Mouse (Mus musculus) neural tube, embryonic 14.5 days (tissue): ENCODE data around the gene Cdcp1. TPM values are rescaled to one million over a fixed set of nuclear protein-coding genes. Genes with fewer than 3 reads are reported as not detected.
A peak's percentile ranks its signal among the peaks of the same experiment; 100 is the strongest.

Experiments
- ATAC-seq: fragments of 200-750 bp; cut with Nextera tagmentation; 2 replicates; pipeline ENCODE4 v1.8.0; 2017; ENCODE audit warnings: low read depth, mild to moderate bottlenecking, moderate TSS enrichment, moderate library complexity
- H3K27ac ChIP-seq: fragments of 300-500 bp; sonication (generic); 2 replicates; pipeline ENCODE4 v1.5.1; 2014; ENCODE audit warnings: low read depth, mild to moderate bottlenecking, control low read depth, low read length, moderate library complexity, mixed read lengths
- H3K27me3 ChIP-seq: fragments of 300-500 bp; sonication (generic); 2 replicates; pipeline ENCODE4 v1.6.1; 2014; ENCODE audit warnings: low read length; ENCODE audit not compliant: control insufficient read depth, insufficient read depth
- H3K36me3 ChIP-seq: fragments of 300-500 bp; sonication (generic); 2 replicates; pipeline ENCODE4 v1.6.1; 2014; ENCODE audit warnings: low read length, mixed read lengths; ENCODE audit not compliant: control insufficient read depth, insufficient read depth
- H3K4me1 ChIP-seq: fragments of 300-500 bp; sonication (generic); 2 replicates; pipeline ENCODE4 v1.6.1; 2014; ENCODE audit warnings: low read length; ENCODE audit not compliant: control insufficient read depth, insufficient read depth
- H3K4me2 ChIP-seq: fragments of 300-500 bp; sonication (generic); 2 replicates; pipeline ENCODE4 v1.6.1; 2014; ENCODE audit warnings: mild to moderate bottlenecking, low read depth, low read length, control low read depth
- H3K4me3 ChIP-seq: fragments of 300-500 bp; sonication (generic); 2 replicates; pipeline ENCODE4 v1.5.1; 2014; ENCODE audit warnings: low read depth, low read length, control low read depth, mixed read lengths
- H3K9ac ChIP-seq: fragments of 300-500 bp; sonication (generic); replicated peaks from 2 replicates; pipeline ENCODE4 v1.6.1; 2014; ENCODE audit warnings: low read depth, mild to moderate bottlenecking, control low read depth, low read length, mixed read lengths
- H3K9me3 ChIP-seq: fragments of 300-500 bp; sonication (generic); 2 replicates; pipeline ENCODE4 v1.6.1; 2016; ENCODE audit warnings: low read length; ENCODE audit not compliant: control insufficient read depth
- WGBS: fragments of 180-500 bp; shearing (Covaris S2); extraction: QIAGEN DNeasy Blood & Tissue Kit; methylation state at CpG from one replicate; pipeline ENCODE4 v1.1.7; 2014; 5-methylcytosine and 5-hydroxymethylcytosine counted together
- polyA plus RNA-seq: library from polyadenylated mRNA; unstranded; fragments of >200 nt; fragmentation: Nextera tagmentation; extraction: Ambion mirVana; gene quantifications from 2 replicates; pipeline ENCODE4 v1.2.1, GENCODE M21; 2014

Gene Cdcp1
- polyA plus RNA-seq, 1 experiment from 2014 or later: 0.08 TPM

DNA sequence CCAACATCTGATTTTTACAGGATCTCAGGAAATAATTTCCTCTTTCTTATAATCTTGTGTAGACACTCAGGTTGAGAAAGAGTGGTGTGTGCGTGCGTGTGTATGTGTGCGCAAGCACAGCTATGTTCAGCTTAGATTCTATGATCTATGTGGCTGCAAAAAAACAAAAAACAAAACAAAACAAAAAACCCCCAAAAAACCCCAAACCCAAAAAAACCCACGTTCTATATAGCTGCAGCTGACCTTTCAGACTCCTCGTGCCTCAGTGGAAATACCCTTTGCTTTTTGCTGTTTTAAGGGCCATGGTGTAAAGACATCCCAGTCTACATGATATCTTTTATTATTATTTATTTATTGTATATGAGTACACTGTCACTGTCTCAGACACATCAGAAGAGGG lies 25.4 kb upstream of the Cdcp1 start:
- ATAC-seq: no peak
- no peak overlapping the region for H3K4me2 ChIP-seq
- no peaks in the 10 kb centered on the region for H3K36me3 ChIP-seq
- no peak overlapping the region for H3K4me3 ChIP-seq
- 92% methylated on average over 5 of the region's 5 CpGs for WGBS
- no peaks in the 10 kb centered on the region for H3K9me3 ChIP-seq
- no peaks in the 10 kb centered on the region for H3K27me3 ChIP-seq
- H3K4me1 ChIP-seq: no peaks in the 10 kb centered on the region
- H3K9ac ChIP-seq: no peak overlapping the region
- H3K27ac ChIP-seq: no peak overlapping the region

DNA sequence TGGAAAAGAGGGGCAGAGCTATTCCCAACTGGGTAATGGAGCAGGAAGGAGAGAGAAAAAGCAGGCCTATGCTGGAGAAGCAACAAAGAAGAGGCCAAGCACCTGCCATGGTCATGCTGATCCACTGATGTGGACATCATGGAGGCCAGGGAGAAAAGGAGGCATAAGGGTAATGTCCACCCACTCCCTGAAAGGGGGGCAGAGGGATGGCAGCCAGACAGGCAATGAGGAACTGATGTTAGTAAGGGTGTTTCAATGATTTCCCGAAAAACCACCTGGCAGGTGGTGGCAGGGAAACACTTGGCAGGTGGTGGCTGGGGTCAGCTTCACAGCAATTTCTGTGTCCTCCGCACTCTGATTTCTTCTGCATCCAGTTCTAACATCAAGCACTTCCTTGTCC lies 24.9 kb upstream of the Cdcp1 start:
- H3K4me2 ChIP-seq: no peak overlapping the region
- WGBS: 96% methylated on average over 2 of the region's 2 CpGs
- H3K4me3 ChIP-seq: no peak overlapping the region
- H3K9me3 ChIP-seq: no peaks in the 10 kb centered on the region
- no peaks in the 10 kb centered on the region for H3K4me1 ChIP-seq
- no peak overlapping the region for H3K27ac ChIP-seq
- H3K27me3 ChIP-seq: no peaks in the 10 kb centered on the region
- no peak for ATAC-seq
- no peaks in the 10 kb centered on the region for H3K36me3 ChIP-seq
- no peak overlapping the region for H3K9ac ChIP-seq

DNA sequence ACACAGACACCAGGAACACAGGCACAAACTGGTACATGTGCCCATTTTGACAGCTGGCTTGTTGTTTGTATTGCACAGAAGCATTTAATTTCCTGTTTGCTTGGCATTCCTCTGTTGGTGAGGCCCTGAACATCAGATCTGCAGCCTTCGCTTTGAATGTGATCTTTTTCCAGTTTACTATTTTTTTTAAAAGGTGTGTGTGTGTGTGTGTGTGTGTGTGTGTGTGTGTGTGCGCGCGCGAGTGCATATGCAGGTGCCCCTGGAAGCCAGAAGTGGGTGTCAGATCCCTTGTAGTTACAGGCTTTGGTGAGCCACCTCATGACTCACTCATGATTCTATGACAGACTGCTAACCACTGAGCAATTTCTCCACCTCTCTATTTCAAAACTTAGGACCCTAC lies 24.4 kb upstream of the Cdcp1 start:
- H3K36me3 ChIP-seq: no peaks in the 10 kb centered on the region
- 96% methylated on average over 5 of the region's 5 CpGs for WGBS
- no peak for ATAC-seq

DNA sequence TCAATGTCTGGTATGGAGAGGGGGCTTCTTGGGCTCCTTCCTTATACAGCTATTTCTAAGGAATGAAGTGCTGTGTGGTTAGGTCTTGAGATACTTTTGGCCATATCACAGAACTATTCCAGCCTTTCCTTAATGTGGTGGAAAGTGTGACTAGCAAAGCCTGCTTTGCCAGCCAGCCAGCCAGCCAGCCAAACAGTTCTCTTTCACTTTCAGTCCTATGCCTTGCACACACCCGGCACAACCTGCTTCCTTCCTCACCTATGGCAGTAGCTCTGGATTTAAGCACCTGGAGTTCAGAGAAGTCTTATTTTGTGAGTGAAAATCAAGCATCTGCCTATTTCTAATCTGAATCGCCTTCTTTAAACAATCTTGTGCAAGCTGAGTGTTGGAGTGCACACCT lies 23.8 kb upstream of the Cdcp1 start:
- Histone ChIP-seq H3K36me3 (no peaks in the 10 kb centered on the region), H3K4me1 (no peaks in the 10 kb centered on the region), H3K4me3 (no peak overlapping the region), H3K27me3 (no peaks in the 10 kb centered on the region), H3K4me2 (no peak overlapping the region), H3K9me3 (no peaks in the 10 kb centered on the region), H3K27ac (no peak overlapping the region), H3K9ac (no peak overlapping the region)
- WGBS: 81% methylated on average over 2 of the region's 2 CpGs
- no peak for ATAC-seq

More for the DNA sequence above, 24.4 kb upstream of the Cdcp1 start:
- Histone ChIP-seq H3K27ac (no peak overlapping the region), H3K4me1 (no peaks in the 10 kb centered on the region), H3K4me3 (no peak overlapping the region), H3K4me2 (no peak overlapping the region), H3K9ac (no peak overlapping the region), H3K27me3 (no peaks in the 10 kb centered on the region), H3K9me3 (no peaks in the 10 kb centered on the region)

DNA sequence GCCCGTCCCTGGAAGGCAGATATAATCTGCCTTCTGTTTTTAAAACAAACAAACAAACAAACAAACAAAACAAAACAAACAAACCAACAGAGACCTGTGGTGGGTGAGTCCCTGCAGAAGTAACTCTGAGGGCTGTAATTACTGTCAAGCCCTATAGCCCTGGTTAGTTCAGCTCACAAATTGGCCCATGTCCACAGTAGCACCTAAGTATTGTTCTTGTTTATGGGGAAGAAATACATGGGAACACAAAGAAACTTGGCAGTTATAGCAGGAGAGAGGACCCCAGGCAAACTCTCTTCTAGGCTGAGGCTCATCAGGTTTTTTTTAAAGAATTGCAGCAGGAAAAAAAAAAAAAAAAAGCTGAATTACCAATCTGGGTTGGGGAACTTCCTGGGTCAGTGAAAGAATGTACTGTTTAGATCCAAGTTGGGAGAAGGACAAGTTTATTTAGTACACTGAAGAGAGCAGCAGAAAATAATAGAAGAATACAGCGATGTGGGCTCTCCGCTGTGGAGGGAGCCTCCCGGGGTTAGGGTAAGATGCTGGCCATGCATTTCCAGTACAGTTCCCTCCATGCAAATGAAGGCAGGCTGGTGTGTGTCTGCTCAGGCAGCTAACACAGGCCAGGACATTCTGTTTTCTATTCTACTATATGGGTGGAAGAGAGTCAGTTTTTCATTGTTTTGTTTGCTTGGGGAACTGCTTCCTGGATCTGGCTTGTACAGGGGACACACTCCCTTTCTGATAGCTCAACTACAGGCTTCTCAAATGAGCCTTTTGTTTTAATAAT lies 22.6 kb upstream of the Cdcp1 start:
- WGBS: 41% methylated on average over 4 of the region's 4 CpGs
- ATAC-seq: no peak

DNA sequence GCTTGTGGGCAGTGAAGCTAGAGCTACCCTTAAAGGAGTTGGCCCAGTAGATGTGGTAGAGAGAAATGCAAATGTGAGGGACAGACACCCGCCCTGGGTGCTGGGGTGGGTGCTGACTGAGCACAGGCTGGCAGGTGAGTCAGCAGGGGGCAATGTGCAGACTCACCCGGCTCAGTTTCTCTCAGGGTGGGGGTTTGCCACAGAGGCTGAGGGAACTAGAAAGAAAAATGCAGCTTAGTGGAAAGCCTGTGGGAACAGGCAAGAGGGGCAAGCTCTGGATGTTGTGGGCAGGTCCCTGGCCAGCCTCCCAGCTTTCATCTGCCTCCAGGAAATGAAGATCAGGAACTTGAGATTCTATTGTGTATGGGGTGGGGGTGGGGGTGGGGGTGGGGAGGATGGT lies 21.9 kb upstream of the Cdcp1 start:
- H3K4me1 ChIP-seq: no peaks in the 10 kb centered on the region
- H3K4me2 ChIP-seq: no peak overlapping the region
- no peaks in the 10 kb centered on the region for H3K36me3 ChIP-seq
- H3K9ac ChIP-seq: no peak overlapping the region
- H3K4me3 ChIP-seq: no peak overlapping the region
- H3K27me3 ChIP-seq: no peaks in the 10 kb centered on the region
- H3K9me3 ChIP-seq: no peaks in the 10 kb centered on the region
- 0 out of 2 replicates have a peak overlapping the region, but pooled peaks have one; percentile 16 for H3K27ac ChIP-seq
- 47% methylated on average over 2 of the region's 2 CpGs for WGBS
- no peak for ATAC-seq

More for the DNA sequence above, 22.6 kb upstream of the Cdcp1 start:
- Histone ChIP-seq H3K4me1 (no peaks in the 10 kb centered on the region), H3K4me3 (no peak overlapping the region), H3K36me3 (no peaks in the 10 kb centered on the region), H3K9ac (no peak overlapping the region), H3K9me3 (no peaks in the 10 kb centered on the region), H3K27me3 (no peaks in the 10 kb centered on the region), H3K27ac (no peak overlapping the region), H3K4me2 (peak overlapping the region; percentile 4; the same call in 1 of the 2 replicates)

DNA sequence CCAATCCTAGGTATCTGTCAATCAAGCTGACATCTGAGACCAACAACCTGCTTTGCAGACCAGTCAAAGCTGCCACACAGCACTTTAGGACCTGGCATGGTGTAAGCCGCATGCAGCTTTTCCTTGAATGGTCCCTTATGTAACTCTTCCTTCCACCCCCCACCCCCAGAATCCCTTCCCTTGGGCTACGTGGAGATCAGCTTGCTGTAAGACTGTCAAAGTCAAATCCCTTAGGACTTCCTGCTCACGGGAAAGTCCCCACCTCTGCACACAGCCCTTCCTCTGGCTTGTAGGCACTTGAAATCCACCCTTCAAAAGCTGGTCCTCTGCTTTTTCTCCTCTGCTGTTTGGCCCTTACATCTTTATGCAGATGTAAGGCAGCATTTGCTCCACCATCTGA lies 19.8 kb upstream of the Cdcp1 start:
- ATAC-seq: no peak
- H3K36me3 ChIP-seq: no peaks in the 10 kb centered on the region
- no peaks in the 10 kb centered on the region for H3K27me3 ChIP-seq
- no peak overlapping the region for H3K4me2 ChIP-seq
- no peak overlapping the region for H3K9ac ChIP-seq
- no peaks in the 10 kb centered on the region for H3K9me3 ChIP-seq
- no peak overlapping the region for H3K4me3 ChIP-seq
- no peaks in the 10 kb centered on the region for H3K4me1 ChIP-seq
- no peak overlapping the region for H3K27ac ChIP-seq
- WGBS: 54% methylated on average over 3 of the region's 3 CpGs

DNA sequence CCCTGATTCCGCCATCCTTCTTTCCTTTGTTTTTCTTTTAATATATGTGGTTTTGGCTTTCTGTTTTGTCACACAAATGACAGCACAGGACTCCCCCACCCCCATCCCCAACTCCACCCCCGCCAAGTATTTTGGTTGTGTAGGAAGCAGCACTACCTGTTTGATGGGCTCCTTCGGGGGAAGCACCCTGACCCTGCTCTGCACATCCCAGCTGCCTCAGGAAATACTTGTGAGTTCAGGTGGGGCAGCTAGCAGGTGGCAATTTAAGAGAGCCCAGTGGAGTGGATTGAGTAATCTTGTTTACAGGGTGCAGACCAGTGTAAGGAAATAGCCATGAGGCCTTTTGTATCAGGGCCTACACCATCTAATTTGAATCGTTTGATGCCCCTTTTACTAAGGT lies 14.0 kb upstream of the Cdcp1 start:
- H3K4me3 ChIP-seq: no peak overlapping the region
- no peaks in the 10 kb centered on the region for H3K4me1 ChIP-seq
- no peak overlapping the region for H3K27ac ChIP-seq
- 81% methylated on average over 4 of the region's 4 CpGs for WGBS
- H3K27me3 ChIP-seq: no peaks in the 10 kb centered on the region
- no peak overlapping the region for H3K9ac ChIP-seq
- ATAC-seq: no peak
- no peak overlapping the region for H3K4me2 ChIP-seq
- H3K36me3 ChIP-seq: no peaks in the 10 kb centered on the region
- H3K9me3 ChIP-seq: no peaks in the 10 kb centered on the region

DNA sequence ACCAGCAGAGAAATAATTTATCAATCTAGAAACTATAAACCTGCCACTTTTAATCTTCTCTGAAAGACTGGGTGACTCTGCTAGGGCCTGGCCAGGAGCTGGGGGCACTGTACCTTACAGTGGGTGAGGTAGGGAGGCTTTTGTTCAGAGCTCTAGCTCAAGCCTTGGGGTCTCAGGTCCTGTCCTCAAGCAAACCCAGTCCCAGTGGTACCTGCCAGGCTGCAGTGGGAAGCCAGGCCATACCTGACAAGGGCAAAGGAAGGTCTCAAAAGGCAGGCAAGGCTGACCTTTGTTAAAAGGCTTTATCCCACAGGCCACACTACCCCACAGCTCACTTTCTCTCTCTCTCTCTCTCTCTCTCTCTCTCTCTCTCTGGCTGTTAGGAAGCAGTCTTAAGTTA lies 12.8 kb upstream of the Cdcp1 start:
- Histone ChIP-seq H3K4me1 (no peaks in the 10 kb centered on the region), H3K9ac (no peak overlapping the region)
- ATAC-seq: no peak

More for the DNA sequence above, 12.8 kb upstream of the Cdcp1 start:
- Histone ChIP-seq H3K4me3 (no peak overlapping the region), H3K27me3 (no peaks in the 10 kb centered on the region), H3K36me3 (no peaks in the 10 kb centered on the region), H3K27ac (no peak overlapping the region), H3K4me2 (no peak overlapping the region), H3K9me3 (no peaks in the 10 kb centered on the region)
